Mouse (Mus musculus) ES-Bruce4 (cell line): ENCODE measurements at regions not wholly inside any gene's neighbourhood (a gene's known extent, or its start where the extent isn't known, plus 50 kb on each side); places are given as distances from the start of the nearest gene placed in this dataset.

Experiments used
- CTCF ChIP-seq: IDR thresholded peaks from one replicate; pipeline ENCODE4 v1.8.1; 2011; ENCODE audit warnings: low read depth, low read length
- POLR2A ChIP-seq: IDR thresholded peaks from one replicate; pipeline ENCODE4 v1.8.1; 2011; ENCODE audit warnings: low read length; ENCODE audit not compliant: insufficient read depth

DNA sequence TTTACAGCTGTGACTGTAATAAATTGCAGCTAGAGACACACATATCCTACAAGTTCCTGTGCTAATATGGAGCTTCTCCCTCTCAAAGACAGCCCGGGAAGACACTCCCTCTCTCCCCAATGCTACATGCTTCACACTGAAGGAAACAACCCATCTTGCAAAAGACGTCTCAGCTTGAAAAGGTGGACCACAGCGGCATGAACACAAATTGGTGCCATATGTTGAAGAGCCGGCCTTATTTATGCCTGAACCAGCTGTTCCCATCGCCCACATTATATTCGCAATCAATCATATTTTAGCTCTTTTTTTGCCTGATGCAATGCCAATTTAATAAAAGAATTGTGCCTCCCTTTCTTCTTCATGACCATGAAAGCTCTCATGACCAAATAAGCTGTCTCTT lies 135.8 kb upstream of the Mast4 start:
- TF ChIP-seq CTCF (no peak), POLR2A (no peak)
